In genomic region chr13:73827243-73827642, GRCm38 (mm10) we compare ENCODE assay signal across 26 mouse cellular contexts. TPM values are rescaled to one million over a fixed set of nuclear protein-coding genes. Genes with fewer than 3 reads are reported as not detected.
A peak's percentile ranks its signal among the peaks of the same experiment; 100 is the strongest.
DNase-seq lines count a peak whose midpoint lies in the region; ATAC-seq and TF ChIP-seq lines count a peak whose summit lies in the region.
"Had no signal": no experiment of that assay in that cellular context is flagged by ENCODE, and none has a peak within 500 bp of the region (broad histone marks: within the 10 kb centered on the region; RNA-seq: fewer than 3 reads in every experiment).

No protein-coding gene starts in this region.

- WGBS in embryonic facial prominence, embryonic 13.5 days = 44% methylated on average over 8 of the region's 8 CpGs
- 87% methylated on average over 8 of the region's 8 CpGs for WGBS in embryonic facial prominence, embryonic 10.5 days
- 59% methylated on average over 8 of the region's 8 CpGs for WGBS in hindbrain, embryonic 16.5 days
- 75% methylated on average over 8 of the region's 8 CpGs for WGBS in hindbrain, embryonic 13.5 days
- 56% methylated on average over 8 of the region's 8 CpGs for WGBS in lung, postnatal 0 days
- WGBS in lung, adult 2 months = 59% methylated on average over 8 of the region's 8 CpGs
- WGBS in limb, embryonic 13.5 days = 38% methylated on average over 8 of the region's 8 CpGs

- TF ChIP-seq CTCF in lung, postnatal 0 days (IDR thresholded peaks at IDR 0.05) = no peak
- TF ChIP-seq CTCF in lung, adult 2 months (IDR thresholded peaks at IDR 0.05; ENCODE audit: insufficient read depth, low read length) = no peak

- no peak for ATAC-seq in embryonic facial prominence, embryonic 13.5 days (ENCODE audit: insufficient number of reproducible peaks, insufficient read depth, low FRiP score, low TSS enrichment, low read depth)
- ATAC-seq in hindbrain, embryonic 16.5 days = peak; percentile 48; the same call in 1 of the 2 replicates
- no peak for ATAC-seq in hindbrain, embryonic 13.5 days (ENCODE audit: low FRiP score)
- ATAC-seq in lung, postnatal 0 days = no peak; the same call in 1 of the 2 replicates
- 0 out of 2 replicates have a peak, but pooled peaks have one; percentile 31 for ATAC-seq in limb, embryonic 13.5 days (ENCODE audit: low FRiP score, low read depth)
- ATAC-seq: activated CD4-positive, CD25-positive, alpha-beta regulatory T cell, adult 4 months; intestine, embryonic 16.5 days; liver, embryonic 12.5 days; liver, postnatal 0 days; midbrain, embryonic 15.5 days had no signal

- no peaks in the 10 kb centered on the region for H3K9me3 ChIP-seq in embryonic facial prominence, embryonic 13.5 days
- no peaks in the 10 kb centered on the region for H3K9me3 ChIP-seq in embryonic facial prominence, embryonic 10.5 days
- H3K9me3 ChIP-seq in hindbrain, embryonic 16.5 days (ENCODE audit: control insufficient read depth, low read length) = no peaks in the 10 kb centered on the region
- no peaks in the 10 kb centered on the region for H3K9me3 ChIP-seq in hindbrain, embryonic 13.5 days
- no peaks in the 10 kb centered on the region for H3K9me3 ChIP-seq in lung, postnatal 0 days (ENCODE audit: low read length)
- no peaks in the 10 kb centered on the region for H3K9me3 ChIP-seq in limb, embryonic 13.5 days
- H3K9me3 ChIP-seq: heart, embryonic 13.5 days; liver, embryonic 12.5 days; midbrain, embryonic 15.5 days had no signal

- no peak for TF ChIP-seq POLR2A in lung, adult 2 months (IDR thresholded peaks at IDR 0.05; ENCODE audit: borderline replicate concordance, extremely low read depth, low read depth, low read length)

- peaks cover 44% of the 10 kb centered on the region for H3K36me3 ChIP-seq in embryonic facial prominence, embryonic 13.5 days
- H3K36me3 ChIP-seq in embryonic facial prominence, embryonic 10.5 days (replicated peaks) = peaks cover 47% of the 10 kb centered on the region
- H3K36me3 ChIP-seq in hindbrain, embryonic 16.5 days (ENCODE audit: control insufficient read depth, insufficient read depth, low read length) = 0 out of 2 replicates have a peak, but pooled peaks cover 3% of the 10 kb centered on the region
- H3K36me3 ChIP-seq in hindbrain, embryonic 13.5 days = no peaks in the 10 kb centered on the region; the same call in 1 of the 2 replicates
- no peaks in the 10 kb centered on the region for H3K36me3 ChIP-seq in lung, postnatal 0 days (ENCODE audit: insufficient read depth, low read length)
- peaks cover 42% of the 10 kb centered on the region for H3K36me3 ChIP-seq in limb, embryonic 13.5 days
- H3K36me3 ChIP-seq: heart, embryonic 13.5 days; liver, embryonic 12.5 days; midbrain, embryonic 15.5 days had no signal

- no peak overlapping the region for H3K4me2 ChIP-seq in embryonic facial prominence, embryonic 13.5 days
- no peak overlapping the region for H3K4me2 ChIP-seq in hindbrain, embryonic 16.5 days (ENCODE audit: low read length)
- no peak overlapping the region for H3K4me2 ChIP-seq in hindbrain, embryonic 13.5 days
- no peak overlapping the region for H3K4me2 ChIP-seq in lung, postnatal 0 days (replicated peaks; ENCODE audit: low read depth, low read length)
- H3K4me2 ChIP-seq in limb, embryonic 13.5 days (replicated peaks) = no peak overlapping the region
- H3K4me2 ChIP-seq: heart, embryonic 13.5 days; liver, embryonic 12.5 days; midbrain, embryonic 15.5 days had no signal

- H3K9ac ChIP-seq in embryonic facial prominence, embryonic 13.5 days = no peak overlapping the region
- no peak overlapping the region for H3K9ac ChIP-seq in hindbrain, embryonic 16.5 days (ENCODE audit: low read depth, low read length)
- H3K9ac ChIP-seq in hindbrain, embryonic 13.5 days = no peak overlapping the region
- H3K9ac ChIP-seq in lung, postnatal 0 days (replicated peaks; ENCODE audit: low read depth) = no peak overlapping the region
- H3K9ac ChIP-seq in limb, embryonic 13.5 days = no peak overlapping the region
- H3K9ac ChIP-seq: heart, embryonic 13.5 days; liver, embryonic 12.5 days; liver, postnatal 0 days; midbrain, embryonic 15.5 days had no signal

- TF ChIP-seq EP300 in lung, postnatal 0 days (IDR thresholded peaks at IDR 0.05) = no peak

- H3K27me3 ChIP-seq in embryonic facial prominence, embryonic 13.5 days = no peaks in the 10 kb centered on the region
- H3K27me3 ChIP-seq in embryonic facial prominence, embryonic 10.5 days (replicated peaks; ENCODE audit: low read depth, poor library complexity, severe bottlenecking) = no peaks in the 10 kb centered on the region
- no peaks in the 10 kb centered on the region for H3K27me3 ChIP-seq in hindbrain, embryonic 16.5 days (replicated peaks; ENCODE audit: control insufficient read depth, insufficient read depth, low read length)
- no peaks in the 10 kb centered on the region for H3K27me3 ChIP-seq in hindbrain, embryonic 13.5 days
- H3K27me3 ChIP-seq in lung, postnatal 0 days (replicated peaks; ENCODE audit: insufficient read depth, low read length) = no peaks in the 10 kb centered on the region
- no peaks in the 10 kb centered on the region for H3K27me3 ChIP-seq in limb, embryonic 13.5 days
- H3K27me3 ChIP-seq: CH12.LX; heart, embryonic 13.5 days; liver, embryonic 12.5 days; midbrain, embryonic 15.5 days had no signal

- no peak for DNase-seq in embryonic facial prominence, embryonic 10.5 days (ENCODE audit: low spot score)
- DNase-seq in lung, postnatal 0 days (ENCODE audit: low spot score) = peak; percentile 4
- no peak for DNase-seq in lung, adult 2 months
- no peak for DNase-seq in c-Kit-positive CD71-positive TER-119-positive erythroid progenitor cells, embryonic 14.5 days (ENCODE audit: low spot score)
- DNase-seq: adrenal gland, postnatal 10 days; cerebellum, adult 11-12 months; cerebellum, adult 9-11 months; heart, postnatal 10 days; kidney, adult 8-10 months; layer of hippocampus, postnatal 36 days; left cerebral cortex, postnatal 4 days; liver, postnatal 0 days; right cerebral cortex, adult 18-20 months; spleen, adult 18-20 months; thymus, postnatal 25 days had no signal

- no peak overlapping the region for H3K4me3 ChIP-seq in embryonic facial prominence, embryonic 13.5 days
- H3K4me3 ChIP-seq in embryonic facial prominence, embryonic 10.5 days = no peak overlapping the region
- no peak overlapping the region for H3K4me3 ChIP-seq in hindbrain, embryonic 16.5 days (ENCODE audit: low read length)
- H3K4me3 ChIP-seq in hindbrain, embryonic 13.5 days = no peak overlapping the region
- H3K4me3 ChIP-seq in lung, postnatal 0 days (ENCODE audit: low read depth, low read length) = no peak overlapping the region
- H3K4me3 ChIP-seq in lung, adult 2 months (replicated peaks; ENCODE audit: extremely low read depth, low read depth, low read length) = no peak overlapping the region
- H3K4me3 ChIP-seq in limb, embryonic 13.5 days = no peak overlapping the region
- H3K4me3 ChIP-seq: heart, embryonic 13.5 days; liver, embryonic 12.5 days; midbrain, embryonic 15.5 days had no signal

- peaks cover 14% of the 10 kb centered on the region for H3K4me1 ChIP-seq in embryonic facial prominence, embryonic 13.5 days
- peaks cover 7% of the 10 kb centered on the region for H3K4me1 ChIP-seq in embryonic facial prominence, embryonic 10.5 days
- H3K4me1 ChIP-seq in hindbrain, embryonic 16.5 days (ENCODE audit: control insufficient read depth, insufficient read depth, low read depth, low read length) = peaks cover 2% of the 10 kb centered on the region; the same call in 1 of the 2 replicates
- 0 out of 2 replicates have a peak, but pooled peaks cover 4% of the 10 kb centered on the region for H3K4me1 ChIP-seq in hindbrain, embryonic 13.5 days (replicated peaks)
- H3K4me1 ChIP-seq in lung, postnatal 0 days (ENCODE audit: insufficient read depth, low read depth, low read length) = no peaks in the 10 kb centered on the region
- H3K4me1 ChIP-seq in lung, adult 2 months (ENCODE audit: control insufficient read depth, insufficient read depth, low read length) = peaks cover 2% of the 10 kb centered on the region; the same call in 1 of the 2 replicates
- H3K4me1 ChIP-seq in limb, embryonic 13.5 days = peaks cover 33% of the 10 kb centered on the region
- H3K4me1 ChIP-seq: liver, embryonic 12.5 days; midbrain, embryonic 15.5 days had no signal

- H3K27ac ChIP-seq in embryonic facial prominence, embryonic 13.5 days = 0 out of 2 replicates have a peak overlapping the region, but pooled peaks have one; percentile 28
- H3K27ac ChIP-seq in embryonic facial prominence, embryonic 10.5 days (replicated peaks) = no peak overlapping the region
- no peak overlapping the region for H3K27ac ChIP-seq in hindbrain, embryonic 16.5 days (ENCODE audit: low read depth, low read length)
- no peak overlapping the region for H3K27ac ChIP-seq in hindbrain, embryonic 13.5 days
- H3K27ac ChIP-seq in lung, postnatal 0 days (ENCODE audit: low read length) = no peak overlapping the region
- peak overlapping the region; percentile 28 for H3K27ac ChIP-seq in limb, embryonic 13.5 days
- H3K27ac ChIP-seq: heart, embryonic 13.5 days; kidney, postnatal 0 days; liver, embryonic 12.5 days; midbrain, embryonic 15.5 days had no signal

RNA-seq across cellular contexts. Expression of gene Nkd2, which starts 20.2 kb away (rescaled TPM):
- polyA plus RNA-seq in embryonic facial prominence, embryonic 13.5 days (2015; fragmentation: Nextera tagmentation; extraction: Ambion mirVana) = 40.6 and 44.9 TPM in 2 replicates
- 20.8 and 26.2 TPM in 2 replicates for polyA plus RNA-seq in embryonic facial prominence, embryonic 10.5 days (2016; fragmentation: Nextera tagmentation; extraction: Ambion mirVana)
- polyA plus RNA-seq in hindbrain, embryonic 16.5 days (2015; fragmentation: Nextera tagmentation; extraction: Ambion mirVana) = 16.9 and 18.2 TPM in 2 replicates
- polyA plus RNA-seq in hindbrain, embryonic 13.5 days (2015; fragmentation: Nextera tagmentation; extraction: Ambion mirVana) = 9.5 and 9.7 TPM in 2 replicates
- 3.1 and 3.2 TPM in 2 replicates for polyA plus RNA-seq in lung, postnatal 0 days (2015; fragmentation: Nextera tagmentation; extraction: Ambion mirVana)
- polyA plus RNA-seq in lung, adult 2 months (2012; rRNA removed) = 12.1 and 14.2 TPM in 2 replicates
- polyA plus RNA-seq in limb, embryonic 13.5 days (2015; fragmentation: Nextera tagmentation; extraction: Ambion mirVana) = 40.5 and 44.5 TPM in 2 replicates

Comparison
In these comparisons a context has a peak if more than half of its experiments do, and no peak if none do; other contexts are left out.
1. ATAC-seq: peak in hindbrain, embryonic 16.5 days (single experiment) and limb, embryonic 13.5 days (single experiment); none in embryonic facial prominence, embryonic 13.5 days (single experiment), hindbrain, embryonic 13.5 days (single experiment) and lung, postnatal 0 days (single experiment).
2. H3K27ac ChIP-seq: peak in embryonic facial prominence, embryonic 13.5 days (single experiment) and limb, embryonic 13.5 days (single experiment); none in embryonic facial prominence, embryonic 10.5 days (single experiment), hindbrain, embryonic 16.5 days (single experiment), hindbrain, embryonic 13.5 days (single experiment) and lung, postnatal 0 days (single experiment).